Mouse (Mus musculus) monocyte, adult 5-6 weeks (primary cell): ENCODE results near the gene Htra3. TPM values are rescaled to one million over a fixed set of nuclear protein-coding genes. Genes with fewer than 3 reads are reported as not detected.
A peak's percentile ranks its signal among the peaks of the same experiment; 100 is the strongest.

Experiments used
- ATAC-seq: fragments of 153-309, 156-312 bp; replicated peaks from 2 replicates; pipeline ENCODE4 v1.8.0; 2017; ENCODE audit warnings: mild to moderate bottlenecking; ENCODE audit not compliant: low TSS enrichment, insufficient number of reproducible peaks, severe bottlenecking, poor library complexity, low FRiP score
- total RNA-seq: library from RNA; stranded (forward); fragments of 200-1000, 200-491, 200-594 nt; gene quantifications from 3 replicates; pipeline ENCODE4 v1.2.3, GENCODE M21; 2017

Htra3 gene
- total RNA-seq, 1 experiment from 2014 or later: not detected

- no peak for ATAC-seq
Observed at GRCm38 (mm10) chr5:35662021-35662545, 17.5 kb downstream of the Htra3 start.

GRCm38 (mm10) chr5:35661210-35661609 lies 18.4 kb downstream of the Htra3 start:
- no peak for ATAC-seq

DNA sequence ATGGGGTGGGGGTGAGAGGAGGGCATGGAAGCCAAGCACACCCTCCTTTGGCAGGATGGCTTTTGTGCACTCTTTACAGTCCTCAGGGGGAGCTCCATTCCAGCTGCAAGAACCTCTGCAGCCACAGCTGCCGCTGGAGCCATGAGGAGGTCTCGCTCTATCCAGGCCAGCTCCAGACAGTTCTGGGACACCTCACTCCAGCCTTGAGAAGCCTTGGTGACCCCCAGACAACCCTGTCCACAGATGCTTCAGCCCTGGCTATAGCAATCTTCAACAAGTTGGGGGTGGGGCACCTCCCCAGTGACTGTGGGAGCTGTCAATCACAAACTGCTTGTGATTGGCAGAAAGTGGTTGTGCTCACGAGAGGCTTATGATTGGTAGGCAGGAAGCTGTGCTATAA lies 20.1 kb downstream of the Htra3 start:
- ATAC-seq: no peak

GRCm38 (mm10) chr5:35655753-35656485 lies 23.7 kb downstream of the Htra3 start:
- no peak for ATAC-seq

DNA sequence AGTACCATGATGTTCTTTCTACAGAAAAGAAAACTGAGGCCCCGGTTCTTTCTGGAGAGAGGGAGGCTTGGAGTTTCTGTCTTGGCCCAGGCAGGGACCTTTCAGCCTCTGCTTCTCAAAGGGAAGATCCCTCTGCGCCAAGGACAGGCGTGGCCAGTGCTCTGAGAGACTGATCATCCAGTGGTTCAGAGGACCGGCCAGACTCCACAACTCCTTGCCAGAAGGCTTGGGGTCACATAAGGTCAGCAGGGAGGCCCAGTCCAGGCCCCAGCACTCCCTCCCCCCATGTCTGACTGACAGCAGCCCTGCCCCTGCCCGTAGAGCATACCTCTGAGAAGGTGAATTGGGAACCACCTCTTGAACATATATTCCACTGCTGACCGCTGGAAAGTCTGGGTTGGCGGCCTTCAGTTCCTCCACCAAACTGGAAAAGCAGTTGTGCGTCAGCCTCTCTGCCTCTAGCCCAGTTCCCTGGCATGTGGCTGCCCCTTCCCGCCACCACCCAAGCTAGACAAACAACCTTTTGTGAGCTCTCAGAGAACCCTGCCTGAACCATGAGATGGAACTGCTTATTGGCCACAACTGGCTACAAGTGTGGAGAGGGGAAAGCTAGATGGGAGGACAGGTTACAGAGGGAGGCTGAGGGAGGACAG lies 25.7 kb downstream of the Htra3 start:
- ATAC-seq: no peak

DNA sequence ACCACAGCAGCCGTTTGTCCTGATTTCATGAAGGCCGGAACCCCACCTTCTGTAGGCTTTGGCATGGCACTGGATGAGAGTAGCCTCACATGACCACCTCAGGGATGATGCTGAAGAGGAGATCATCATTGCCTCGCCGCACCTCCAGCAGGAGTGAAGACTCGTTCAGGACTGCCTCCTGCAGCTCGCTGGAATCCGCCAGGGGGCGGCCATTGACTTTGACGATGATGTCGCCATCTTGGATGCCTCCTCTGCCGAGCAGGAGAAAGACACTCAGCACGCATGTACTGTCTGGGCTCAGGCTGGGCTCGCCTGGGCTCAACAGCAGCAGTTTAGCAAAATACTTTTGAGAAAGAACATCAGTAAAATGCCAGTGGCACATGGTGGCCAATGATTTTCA lies 26.7 kb downstream of the Htra3 start:
- ATAC-seq: no peak

- no peak for ATAC-seq
Observed at GRCm38 (mm10) chr5:35652319-35652718, 27.3 kb downstream of the Htra3 start.

- no peak for ATAC-seq
Observed at GRCm38 (mm10) chr5:35648230-35648629, 31.4 kb downstream of the Htra3 start.

GRCm38 (mm10) chr5:35647562-35647961 lies 32.0 kb downstream of the Htra3 start:
- no peak for ATAC-seq

- no peak for ATAC-seq
Observed at GRCm38 (mm10) chr5:35646927-35647326, 32.7 kb downstream of the Htra3 start.

GRCm38 (mm10) chr5:35645938-35646493 lies 33.6 kb downstream of the Htra3 start:
- ATAC-seq: no peak

DNA sequence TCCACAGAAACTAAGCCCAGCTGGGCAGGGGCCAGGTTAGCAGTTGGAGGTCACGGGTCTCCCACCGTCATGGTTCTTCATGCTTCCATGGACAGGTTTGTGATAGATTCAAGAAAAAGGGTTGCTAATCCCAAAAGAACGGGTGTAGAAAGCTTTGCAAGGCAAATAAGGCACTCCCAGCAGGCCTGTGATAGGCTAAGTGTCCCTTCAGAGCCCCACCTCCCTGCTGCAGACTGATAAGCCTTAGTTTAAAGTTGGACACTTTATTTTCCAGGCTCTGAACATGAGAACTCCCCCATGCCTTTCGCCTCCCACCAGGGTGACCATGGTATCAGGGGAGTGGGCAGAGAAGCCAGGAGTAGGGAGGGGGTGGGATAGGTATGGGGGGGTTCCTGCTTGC lies 35.5 kb downstream of the Htra3 start:
- no peak for ATAC-seq

GRCm38 (mm10) chr5:35643401-35644048 lies 36.1 kb downstream of the Htra3 start:
- ATAC-seq: no peak

- ATAC-seq: no peak
Observed at GRCm38 (mm10) chr5:35641961-35642584, 37.5 kb downstream of the Htra3 start.

DNA sequence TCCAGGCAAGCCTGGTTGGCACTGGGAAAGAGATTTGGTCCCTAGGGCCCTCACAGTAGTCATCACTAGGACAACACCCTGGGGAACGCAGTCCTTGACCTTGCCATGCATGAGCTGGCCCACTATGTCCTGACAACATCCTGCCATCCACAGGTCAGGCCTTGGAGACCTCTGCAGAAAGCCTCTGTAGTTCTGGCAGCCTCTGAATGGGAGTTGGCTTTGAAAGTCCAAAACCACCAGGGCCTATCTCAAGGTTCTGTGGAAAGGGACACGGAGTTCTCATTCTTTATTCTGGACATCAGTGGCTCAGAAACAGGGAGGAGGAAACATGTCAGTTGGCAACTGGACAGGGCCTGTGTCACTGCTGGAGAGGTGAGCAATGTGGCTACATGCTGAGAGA lies 43.6 kb downstream of the Htra3 start:
- no peak for ATAC-seq

GRCm38 (mm10) chr5:35632841-35633240 lies 46.7 kb downstream of the Htra3 start:
- ATAC-seq: no peak

DNA sequence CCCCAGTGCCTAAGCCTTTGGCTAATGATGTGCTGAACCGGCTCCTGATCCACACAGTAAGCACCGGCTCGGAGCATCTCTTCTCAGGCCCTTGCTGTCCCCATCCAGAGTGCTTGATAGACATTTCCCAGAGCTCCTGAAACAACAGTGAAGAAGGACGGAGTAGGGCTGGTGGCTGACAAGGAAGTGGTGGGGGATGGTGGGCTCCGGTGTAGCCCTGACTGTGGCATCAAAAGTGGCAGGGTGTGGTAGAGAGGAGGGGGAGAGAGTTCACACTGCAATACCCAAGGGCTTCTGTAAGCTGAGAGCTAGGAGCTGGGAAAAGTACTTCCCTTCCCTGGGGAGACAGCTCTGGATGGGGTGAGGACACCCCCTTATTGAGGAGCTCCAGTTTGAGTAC lies 47.8 kb downstream of the Htra3 start:
- ATAC-seq: no peak

DNA sequence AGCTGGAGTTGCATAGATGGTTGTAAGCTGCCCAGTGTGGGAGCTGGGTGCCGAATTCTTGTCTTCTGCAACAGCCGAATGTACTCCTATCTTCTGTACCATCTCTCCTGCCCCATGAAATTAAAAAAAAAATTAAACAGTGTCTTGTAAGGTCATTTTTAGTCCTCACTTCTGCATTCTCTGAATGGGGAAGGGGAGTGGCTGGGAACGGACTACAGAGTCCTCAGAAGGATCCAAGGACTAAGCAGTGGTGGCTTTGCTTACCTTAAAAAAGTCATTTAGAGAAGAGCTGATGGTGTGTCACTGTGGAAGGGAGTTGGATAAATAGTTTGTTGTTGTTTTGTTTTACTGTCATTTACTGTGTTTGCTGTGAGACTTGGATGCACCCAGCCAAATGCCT lies 48.4 kb downstream of the Htra3 start:
- peak; percentile 68 for ATAC-seq

DNA sequence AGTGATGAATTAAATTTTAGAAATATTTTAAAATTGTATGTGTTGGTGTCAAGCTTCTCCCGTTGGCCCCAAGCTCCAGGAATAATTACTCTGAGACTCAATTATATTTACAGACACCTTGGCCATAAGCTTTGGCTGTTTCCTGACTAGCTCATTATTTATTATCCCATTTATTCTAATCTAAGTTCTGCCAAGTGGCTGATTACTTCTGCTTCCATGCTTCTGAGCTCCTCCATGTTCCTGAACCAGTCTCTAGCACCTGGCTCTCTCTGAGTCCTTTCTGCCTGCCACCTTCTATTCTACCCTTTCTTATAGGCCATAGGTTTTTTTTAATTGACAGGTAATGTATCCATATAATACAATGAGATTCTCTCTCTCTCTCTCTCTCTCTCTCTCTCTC lies 48.9 kb downstream of the Htra3 start:
- no peak for ATAC-seq
